Mouse (Mus musculus) kidney, adult 2 months (tissue): ENCODE data around the gene Nuf2.

ENCODE experiments used
- CTCF ChIP-seq: fragments of 200-500 bp; conservative IDR thresholded peaks from 2 replicates; pipeline ENCODE4 v1.5.1; 2011; ENCODE audit warnings: low read depth, mild to moderate bottlenecking, control low read depth, low read length, moderate library complexity, mixed read lengths; ENCODE audit not compliant: insufficient read depth, insufficient read length
- POLR2A ChIP-seq: fragments of 200-500 bp; IDR thresholded peaks from one replicate; pipeline ENCODE4 v1.6.1; 2011; ENCODE audit warnings: low read depth, low read length, control low read depth

GRCm38 (mm10) chr1:169467791-169468190 lies 63.5 kb downstream of the Nuf2 start:
- TF ChIP-seq CTCF (no peak), POLR2A (no peak)
